Mouse (Mus musculus) hindbrain, embryonic 14.5 days (tissue): ENCODE data around the gene Klk12. TPM values are rescaled to one million over a fixed set of nuclear protein-coding genes. Genes with fewer than 3 reads are reported as not detected.

Experiments
- ATAC-seq: fragments of 200-750 bp; cut with Nextera tagmentation; 2 replicates; pipeline ENCODE4 v1.8.0; 2017; ENCODE audit warnings: moderate number of reproducible peaks, mild to moderate bottlenecking, moderate TSS enrichment, moderate library complexity; ENCODE audit not compliant: low FRiP score
- DNase-seq: peaks from one replicate; pipeline ENCODE4 v3.0.0-alpha.2; 2015; ENCODE audit warnings: low spot score
- H3K27ac ChIP-seq: fragments of 300-500 bp; sonication (generic); 2 replicates; pipeline ENCODE4 v1.5.1; 2014; ENCODE audit warnings: mild to moderate bottlenecking, moderate library complexity
- H3K27me3 ChIP-seq: fragments of 300-500 bp; sonication (generic); 2 replicates; pipeline ENCODE4 v1.6.1; 2014; ENCODE audit warnings: mild to moderate bottlenecking, low read length, mixed read lengths; ENCODE audit not compliant: control insufficient read depth, insufficient read depth
- H3K36me3 ChIP-seq: fragments of 300-500 bp; sonication (generic); replicated peaks from 2 replicates; pipeline ENCODE4 v1.6.1; 2014; ENCODE audit not compliant: control insufficient read depth, insufficient read depth
- H3K4me1 ChIP-seq: fragments of 300-500 bp; sonication (generic); replicated peaks from 2 replicates; pipeline ENCODE4 v1.6.1; 2014; ENCODE audit warnings: antibody characterized with exemption, low read length, mixed read lengths; ENCODE audit not compliant: control insufficient read depth, insufficient read depth
- H3K4me2 ChIP-seq: fragments of 300-500 bp; sonication (generic); replicated peaks from 2 replicates; pipeline ENCODE4 v1.6.1; 2014; ENCODE audit warnings: mild to moderate bottlenecking, moderate library complexity
- H3K4me3 ChIP-seq: fragments of 300-500 bp; sonication (generic); replicated peaks from 2 replicates; pipeline ENCODE4 v1.5.1; 2014; ENCODE audit warnings: mild to moderate bottlenecking, low read length
- H3K9ac ChIP-seq: fragments of 300-500 bp; sonication (generic); 2 replicates; pipeline ENCODE4 v1.6.1; 2014
- H3K9me3 ChIP-seq: fragments of 300-500 bp; sonication (generic); 2 replicates; pipeline ENCODE4 v1.6.1; 2016; ENCODE audit warnings: low read length; ENCODE audit not compliant: control insufficient read depth
- WGBS: fragments of 180-500 bp; shearing (Covaris S2); extraction: QIAGEN DNeasy Blood & Tissue Kit; methylation state at CpG from one replicate; pipeline ENCODE4 v1.1.7; 2014; 5-methylcytosine and 5-hydroxymethylcytosine counted together
- polyA plus RNA-seq: library from polyadenylated mRNA; unstranded; fragments of >200 nt; fragmentation: Nextera tagmentation; extraction: Ambion mirVana; gene quantifications from 2 replicates; pipeline ENCODE4 v1.2.1, GENCODE M21; 2014

The Klk12 gene
- polyA plus RNA-seq, 1 experiment from 2014 or later = not detected

GRCm38 (mm10) chr7:43785286-43785685 is 16.6 kb downstream of the Klk12 start:
- 0 out of 2 replicates have a peak, but pooled peaks cover 9% of the 10 kb centered on the region for H3K27me3 ChIP-seq
- no peak for DNase-seq
- no peaks in the 10 kb centered on the region for H3K9me3 ChIP-seq

DNA sequence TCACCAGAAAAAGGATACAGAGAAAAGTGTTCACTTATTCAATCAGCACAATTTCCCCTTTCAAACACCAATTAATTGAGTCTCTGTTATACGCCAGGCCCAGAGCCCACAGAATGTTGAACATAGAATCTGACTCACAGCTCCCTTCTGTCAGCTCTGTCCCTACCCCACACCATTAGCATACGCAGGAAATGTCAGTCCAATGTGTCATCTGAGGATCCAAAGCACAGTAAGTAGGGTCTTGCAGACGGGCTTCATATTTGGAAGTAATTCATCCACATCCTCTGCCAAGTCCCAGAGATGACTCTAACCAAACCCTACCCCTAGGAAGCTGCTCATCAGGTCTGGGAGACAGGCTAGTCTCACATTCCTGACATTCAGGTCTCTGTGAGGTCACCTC is 19.4 kb downstream of the Klk12 start:
- Histone ChIP-seq H3K4me3 (no peak overlapping the region), H3K27ac (no peak overlapping the region), H3K4me1 (no peaks in the 10 kb centered on the region), H3K27me3 (0 out of 2 replicates have a peak, but pooled peaks cover 6% of the 10 kb centered on the region), H3K36me3 (no peaks in the 10 kb centered on the region), H3K4me2 (no peak overlapping the region), H3K9me3 (no peaks in the 10 kb centered on the region), H3K9ac (no peak overlapping the region)
- DNase-seq (no peak), ATAC-seq (no peak)
- 80% methylated on average over 3 of the region's 3 CpGs for WGBS

More at GRCm38 (mm10) chr7:43785286-43785685, 16.6 kb downstream of the Klk12 start:
- H3K36me3 ChIP-seq = no peaks in the 10 kb centered on the region
- H3K27ac ChIP-seq = no peak overlapping the region
- H3K4me1 ChIP-seq = no peaks in the 10 kb centered on the region
- no peak overlapping the region for H3K4me3 ChIP-seq
- ATAC-seq = no peak
- no peak overlapping the region for H3K9ac ChIP-seq
- H3K4me2 ChIP-seq = no peak overlapping the region
- 81% methylated on average over 1 of the region's 1 CpGs for WGBS

GRCm38 (mm10) chr7:43789295-43789694 is 20.6 kb downstream of the Klk12 start:
- ATAC-seq (no peak), DNase-seq (no peak)
- H3K27me3 ChIP-seq = peaks cover 5% of the 10 kb centered on the region; the same call in 1 of the 2 replicates
- no peak overlapping the region for H3K4me3 ChIP-seq
- 77% methylated on average over 2 of the region's 2 CpGs for WGBS
- H3K4me2 ChIP-seq = no peak overlapping the region
- H3K9ac ChIP-seq = no peak overlapping the region
- H3K9me3 ChIP-seq = no peaks in the 10 kb centered on the region
- no peak overlapping the region for H3K27ac ChIP-seq
- no peaks in the 10 kb centered on the region for H3K36me3 ChIP-seq
- no peaks in the 10 kb centered on the region for H3K4me1 ChIP-seq

DNA sequence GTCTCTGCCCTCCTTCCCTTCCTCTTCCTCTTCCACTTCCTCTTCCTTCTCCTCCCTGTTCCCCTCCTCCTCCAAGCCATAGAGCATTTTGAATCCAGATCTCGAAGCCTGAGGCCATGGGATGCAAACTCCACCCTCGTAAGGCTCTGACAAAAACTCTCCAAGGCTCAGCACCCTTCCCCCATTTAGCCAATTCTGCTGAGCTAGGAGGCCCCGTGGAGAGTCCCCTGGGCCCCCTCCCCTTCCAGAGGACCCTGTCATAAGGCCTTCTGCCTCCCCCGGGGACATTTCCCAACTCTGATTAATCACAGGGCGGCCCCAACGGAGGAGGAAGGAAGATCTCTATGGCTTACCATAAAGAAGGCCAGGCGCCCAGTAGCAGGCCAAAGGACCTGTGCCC is 22.9 kb downstream of the Klk12 start, which contains the start of gene Klk9:
Klk9 (plus strand) TSS at position 301 of the 400 bp plus-strand sequence.
- DNase-seq = no peak
- H3K9ac ChIP-seq = no peak within 1 kb of the TSS
- no peak within 1 kb of the TSS for H3K4me3 ChIP-seq
- no peak for ATAC-seq
- H3K4me1 ChIP-seq = peaks cover 3% of the 10 kb centered on the region
- peaks cover 24% of the 10 kb centered on the region for H3K27me3 ChIP-seq
- no peaks in the 10 kb centered on the region for H3K9me3 ChIP-seq
- no peak within 1 kb of the TSS for H3K4me2 ChIP-seq
- no peak within 1 kb of the TSS for H3K27ac ChIP-seq
- WGBS = 81% methylated on average over 7 of the region's 7 CpGs
- H3K36me3 ChIP-seq = no peaks in the 10 kb centered on the region

DNA sequence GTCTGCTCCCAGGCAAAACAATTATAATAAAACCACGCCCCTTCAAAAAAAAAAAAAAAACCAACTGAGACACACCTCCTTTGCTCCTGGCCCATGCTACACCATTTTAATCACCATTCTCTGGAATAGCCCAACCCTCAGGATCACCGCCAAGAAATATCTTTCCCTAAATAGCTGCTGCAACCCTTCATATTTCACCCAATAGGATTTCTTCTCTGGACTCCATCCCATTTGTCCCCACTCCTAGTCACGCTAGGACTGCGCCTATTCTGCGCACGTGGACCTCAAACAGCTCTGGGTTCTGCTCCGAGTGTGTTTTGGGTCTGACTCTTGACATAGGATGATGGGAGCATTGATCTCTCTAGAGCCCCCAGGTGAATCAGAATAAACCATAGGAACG is 27.7 kb downstream of the Klk12 start:
- no peak overlapping the region for H3K27ac ChIP-seq
- DNase-seq (no peak), ATAC-seq (no peak)
- 7% methylated on average over 8 of the region's 8 CpGs for WGBS
- H3K27me3 ChIP-seq = peaks cover 42% of the 10 kb centered on the region
- peaks cover 10% of the 10 kb centered on the region for H3K4me1 ChIP-seq
- no peaks in the 10 kb centered on the region for H3K36me3 ChIP-seq
- no peaks in the 10 kb centered on the region for H3K9me3 ChIP-seq
- peak overlapping the region; percentile 46 for H3K4me3 ChIP-seq
- H3K9ac ChIP-seq = peak overlapping the region; percentile 61
- H3K4me2 ChIP-seq = peak overlapping the region; percentile 77

DNA sequence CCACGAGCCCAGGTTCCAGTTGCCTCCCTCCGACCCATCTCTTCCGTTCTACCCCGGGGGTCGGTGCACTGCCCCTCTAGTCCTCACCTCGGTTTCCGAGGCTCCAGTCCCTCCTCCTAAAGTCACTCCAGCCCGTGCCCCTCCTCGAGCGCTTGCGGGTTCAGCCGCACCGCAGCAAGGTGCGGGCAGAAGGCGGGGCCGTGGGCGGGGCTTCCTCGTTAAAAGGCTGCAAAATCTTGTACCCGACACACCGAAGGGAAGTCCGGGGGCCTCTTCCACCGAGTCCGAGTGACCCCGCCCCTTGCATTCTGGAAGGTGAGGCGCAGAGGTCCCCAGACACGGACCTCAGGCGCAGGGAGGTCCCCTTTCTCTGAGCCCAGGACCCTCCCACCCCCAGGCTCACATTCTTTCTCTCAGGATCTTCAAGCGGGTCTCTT is 28.7 kb downstream of the Klk12 start, which contains the start of gene Klk8:
Klk8 (plus strand) TSS at position 245 of the 437 bp plus-strand sequence.
- peaks cover 10% of the 10 kb centered on the region for H3K4me1 ChIP-seq
- no peak for DNase-seq
- 1% methylated on average over 28 of the region's 28 CpGs for WGBS
- peak within 1 kb of the TSS; percentile 77 for H3K4me2 ChIP-seq
- no peak within 1 kb of the TSS for H3K27ac ChIP-seq
- no peaks in the 10 kb centered on the region for H3K36me3 ChIP-seq
- peak within 1 kb of the TSS; percentile 61 for H3K9ac ChIP-seq
- peaks cover 42% of the 10 kb centered on the region for H3K27me3 ChIP-seq
- ATAC-seq = peak; percentile 19; the same call in 1 of the 2 replicates
- H3K4me3 ChIP-seq = peak within 1 kb of the TSS; percentile 46
- H3K9me3 ChIP-seq = no peaks in the 10 kb centered on the region

DNA sequence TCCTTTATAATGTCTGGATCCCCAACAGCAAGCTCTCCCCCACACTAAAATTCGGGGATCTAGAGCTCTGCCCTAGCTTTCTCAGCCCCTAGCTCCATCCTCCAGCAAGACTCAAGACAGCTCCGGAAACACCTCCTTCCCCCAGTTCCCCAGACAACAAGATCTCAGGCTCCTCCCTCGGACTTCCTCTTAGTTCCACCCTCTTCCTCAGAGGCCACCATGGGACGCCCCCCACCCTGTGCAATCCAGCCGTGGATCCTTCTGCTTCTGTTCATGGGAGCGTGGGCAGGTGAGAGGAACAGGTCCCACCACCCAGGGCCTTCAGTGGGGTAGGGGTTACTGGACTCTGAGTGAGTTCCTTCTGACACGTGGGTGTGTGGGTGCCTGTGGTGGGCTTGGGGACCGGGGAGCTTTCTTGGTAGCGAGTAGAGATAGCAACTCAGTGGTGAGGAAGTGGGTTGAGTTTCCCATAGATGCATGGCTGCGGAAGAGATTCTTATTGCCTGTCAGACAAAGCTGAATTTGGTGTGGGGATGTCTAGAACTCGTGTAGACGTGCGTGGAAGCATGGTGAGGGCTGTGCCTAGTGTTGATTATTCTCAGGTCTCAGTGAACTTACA is 29.3 kb downstream of the Klk12 start:
- 38% methylated on average over 13 of the region's 13 CpGs for WGBS
- no peak overlapping the region for H3K27ac ChIP-seq
- peak overlapping the region; percentile 77 for H3K4me2 ChIP-seq
- peaks cover 42% of the 10 kb centered on the region for H3K27me3 ChIP-seq
- peak overlapping the region; percentile 46 for H3K4me3 ChIP-seq
- DNase-seq = no peak
- H3K9me3 ChIP-seq = no peaks in the 10 kb centered on the region
- no peaks in the 10 kb centered on the region for H3K36me3 ChIP-seq
- no peak overlapping the region for H3K9ac ChIP-seq
- ATAC-seq = peak; percentile 28; the same call in 1 of the 2 replicates
- peaks cover 10% of the 10 kb centered on the region for H3K4me1 ChIP-seq

- Histone ChIP-seq H3K9me3 (no peaks in the 10 kb centered on the region), H3K36me3 (no peaks in the 10 kb centered on the region), H3K9ac (no peak overlapping the region), H3K27ac (no peak overlapping the region), H3K4me2 (no peak overlapping the region), H3K27me3 (peaks cover 36% of the 10 kb centered on the region), H3K4me3 (no peak overlapping the region), H3K4me1 (peaks cover 10% of the 10 kb centered on the region)
- WGBS = 70% methylated on average over 7 of the region's 7 CpGs
- ATAC-seq = no peak
- no peak for DNase-seq
Observed at GRCm38 (mm10) chr7:43799876-43800275, 31.2 kb downstream of the Klk12 start.

DNA sequence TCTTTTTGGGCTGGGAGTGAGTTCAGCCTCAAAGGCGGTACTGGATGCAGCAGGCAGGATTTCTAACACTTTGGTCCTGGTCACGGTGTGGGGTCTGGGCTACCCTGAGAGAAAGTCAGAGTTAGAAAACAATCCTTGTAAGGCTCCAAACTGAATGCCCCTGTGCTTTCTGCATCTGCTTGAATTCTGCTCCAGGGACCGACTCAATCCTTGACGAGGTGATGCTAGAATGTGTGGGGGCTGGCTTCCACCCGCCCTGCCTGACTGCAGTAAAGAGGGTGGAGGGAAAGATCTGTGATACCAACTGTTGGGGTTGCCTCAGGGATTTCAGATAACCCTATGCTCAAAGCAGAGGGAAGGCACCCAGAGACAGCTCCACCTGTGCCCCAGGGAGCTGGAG is 42.3 kb downstream of the Klk12 start, which contains the start of gene Klk7:
Klk7 (plus strand) TSS at position 301 of the 400 bp plus-strand sequence.
- 64% methylated on average over 5 of the region's 5 CpGs for WGBS
- no peaks in the 10 kb centered on the region for H3K27me3 ChIP-seq
- H3K27ac ChIP-seq = no peak within 1 kb of the TSS
- no peaks in the 10 kb centered on the region for H3K9me3 ChIP-seq
- H3K4me1 ChIP-seq = no peaks in the 10 kb centered on the region
- H3K4me3 ChIP-seq = no peak within 1 kb of the TSS
- no peaks in the 10 kb centered on the region for H3K36me3 ChIP-seq
- DNase-seq (no peak), ATAC-seq (no peak)
- no peak within 1 kb of the TSS for H3K9ac ChIP-seq
- no peak within 1 kb of the TSS for H3K4me2 ChIP-seq
